Mouse (Mus musculus) urinary bladder, postnatal 25 days (tissue): ENCODE results near the gene Cst10.

Experiments
- DNase-seq: peaks from one replicate; pipeline ENCODE4 v3.0.0; 2022; ENCODE audit warnings: low spot score

Cst10 gene

GRCm38 (mm10) chr2:149404757-149405156, at the start of gene Cst10:
Gene Cst10 (plus strand): TSS chr2:149405057.
- no peak for DNase-seq

DNA sequence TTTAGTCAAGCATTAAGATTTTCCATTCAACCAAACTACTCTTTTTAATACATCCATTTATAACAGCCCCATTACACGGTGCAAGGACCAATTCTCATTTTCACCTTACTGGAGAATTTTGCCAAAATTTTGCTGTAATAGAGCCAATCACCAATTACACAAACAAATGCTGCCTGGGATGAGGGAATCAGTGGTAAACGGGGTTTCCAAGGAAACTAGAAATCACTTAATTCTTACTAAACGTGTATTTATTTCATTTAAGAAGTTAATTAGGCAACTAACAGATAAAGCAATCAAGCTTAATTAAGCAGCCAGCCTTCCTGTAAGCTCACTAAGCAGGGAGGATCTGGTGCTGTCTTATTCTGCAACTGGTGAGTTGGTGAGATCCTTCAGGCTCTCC, 11.9 kb upstream of the Cst10 start:
- DNase-seq: no peak

DNA sequence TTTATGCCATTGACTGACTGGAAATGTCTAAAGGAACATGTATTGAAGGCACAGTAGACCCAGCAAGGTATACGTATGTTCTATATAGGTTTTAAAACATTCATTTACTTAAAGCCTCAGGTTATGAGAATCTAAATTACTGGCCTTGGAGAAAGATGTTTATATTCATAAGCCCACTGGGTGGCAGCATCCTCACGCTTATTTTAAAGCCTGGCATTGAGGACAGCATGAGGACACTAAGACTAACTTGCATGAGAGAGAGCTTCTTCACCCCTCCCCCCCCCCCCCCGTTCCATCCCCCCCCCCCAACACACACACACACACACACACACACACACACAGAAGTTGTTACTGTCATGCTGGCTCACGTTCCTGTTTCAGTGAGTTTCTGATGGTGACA, 17.7 kb downstream of the Cst10 start:
- no peak for DNase-seq
